Mouse (Mus musculus) forebrain, embryonic 11.5 days (tissue): ENCODE data around the gene Adcyap1. TPM values are rescaled to one million over a fixed set of nuclear protein-coding genes. Genes with fewer than 3 reads are reported as not detected.

Source experiments
- ATAC-seq: fragments of 200-750 bp; cut with Nextera tagmentation; replicated peaks from 2 replicates; pipeline ENCODE4 v1.8.0; 2017; ENCODE audit warnings: moderate TSS enrichment; ENCODE audit not compliant: low FRiP score
- DNase-seq: peaks from one replicate; pipeline ENCODE4 v3.0.0-alpha.2; 2017; ENCODE audit warnings: low spot score
- H3K27ac ChIP-seq: fragments of 300-500 bp; sonication (generic); 2 replicates; pipeline ENCODE4 v1.5.1; 2014; ENCODE audit warnings: low read depth, low read length
- H3K27me3 ChIP-seq: fragments of 300-500 bp; sonication (generic); 2 replicates; pipeline ENCODE4 v1.6.1; 2014; ENCODE audit warnings: mild to moderate bottlenecking, low read length, mixed read lengths; ENCODE audit not compliant: control insufficient read depth, insufficient read depth
- H3K36me3 ChIP-seq: fragments of 300-500 bp; sonication (generic); 2 replicates; pipeline ENCODE4 v1.6.1; 2014; ENCODE audit warnings: mild to moderate bottlenecking, low read length, moderate library complexity, mixed read lengths; ENCODE audit not compliant: control insufficient read depth, insufficient read depth
- H3K4me1 ChIP-seq: fragments of 300-500 bp; sonication (generic); replicated peaks from 2 replicates; pipeline ENCODE4 v1.6.1; 2014; ENCODE audit warnings: low read length, mixed read lengths; ENCODE audit not compliant: control insufficient read depth, insufficient read depth
- H3K4me2 ChIP-seq: fragments of 300-500 bp; sonication (generic); 2 replicates; pipeline ENCODE4 v1.6.1; 2014; ENCODE audit warnings: low read depth, mild to moderate bottlenecking, low read length, moderate library complexity, mixed read lengths; ENCODE audit not compliant: severe bottlenecking
- H3K4me3 ChIP-seq: fragments of 300-500 bp; sonication (generic); 2 replicates; pipeline ENCODE4 v1.5.1; 2014; ENCODE audit warnings: low read depth, low read length
- H3K9ac ChIP-seq: fragments of 300-500 bp; sonication (generic); 2 replicates; pipeline ENCODE4 v1.6.1; 2014; ENCODE audit warnings: low read length
- H3K9me3 ChIP-seq: fragments of 300-500 bp; sonication (generic); 2 replicates; pipeline ENCODE4 v1.6.1; 2016; ENCODE audit warnings: low read length, mixed read lengths; ENCODE audit not compliant: control insufficient read depth
- WGBS: fragments of 180-500 bp; shearing (Covaris S2); extraction: QIAGEN DNeasy Blood & Tissue Kit; methylation state at CpG from one replicate; pipeline ENCODE4 v1.1.7; 2014; 5-methylcytosine and 5-hydroxymethylcytosine counted together
- polyA plus RNA-seq: library from polyadenylated mRNA; unstranded; fragments of >200 nt; fragmentation: Nextera tagmentation; extraction: Ambion mirVana; gene quantifications from 2 replicates; pipeline ENCODE4 v1.2.1, GENCODE M21; 2014

Gene Adcyap1
- polyA plus RNA-seq, 1 experiment from 2014 or later: 8.1 TPM

DNA sequence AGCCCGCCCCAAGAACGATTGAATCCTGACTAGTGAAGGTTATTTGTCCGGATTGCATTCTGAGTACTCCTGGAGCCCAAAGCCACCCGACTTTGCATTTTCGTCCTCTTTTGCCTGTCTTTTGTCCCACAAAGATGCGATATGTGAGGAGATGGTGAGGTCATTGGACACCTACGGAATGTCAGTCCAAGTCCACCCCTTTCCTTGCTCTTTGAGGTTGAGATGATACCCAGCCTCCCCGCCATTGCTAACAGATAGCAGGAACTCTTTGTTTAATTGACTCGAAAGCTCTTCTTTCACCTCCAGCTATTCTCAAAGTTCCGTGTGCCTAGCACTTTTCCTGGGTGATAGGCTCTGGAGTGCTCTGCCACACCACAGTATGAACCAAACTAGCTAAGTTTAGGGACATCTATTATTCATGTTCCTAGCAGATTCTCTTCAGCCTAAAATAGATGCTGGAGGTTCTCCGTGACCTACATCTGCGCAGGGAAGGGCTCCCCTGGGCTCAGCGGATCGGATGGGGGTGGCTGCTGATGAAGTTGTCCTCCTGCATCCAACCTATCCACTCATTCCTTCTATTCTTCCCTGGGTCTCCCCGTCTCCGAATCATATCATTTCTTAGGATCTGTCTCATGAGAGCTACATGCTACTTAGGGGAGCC is 2.6 kb downstream of the Adcyap1 start:
- H3K9me3 ChIP-seq: no peaks in the 10 kb centered on the region
- DNase-seq (peak; percentile 52), ATAC-seq (no peak)
- peaks cover 43% of the 10 kb centered on the region for H3K27me3 ChIP-seq
- 3% methylated on average over 16 of the region's 16 CpGs for WGBS
- peak overlapping the region; percentile 56 for H3K4me2 ChIP-seq
- H3K4me3 ChIP-seq: peak overlapping the region; percentile 31
- H3K27ac ChIP-seq: no peak overlapping the region
- H3K9ac ChIP-seq: peak overlapping the region; percentile 41
- H3K4me1 ChIP-seq: peaks cover 20% of the 10 kb centered on the region
- H3K36me3 ChIP-seq: no peaks in the 10 kb centered on the region

DNA sequence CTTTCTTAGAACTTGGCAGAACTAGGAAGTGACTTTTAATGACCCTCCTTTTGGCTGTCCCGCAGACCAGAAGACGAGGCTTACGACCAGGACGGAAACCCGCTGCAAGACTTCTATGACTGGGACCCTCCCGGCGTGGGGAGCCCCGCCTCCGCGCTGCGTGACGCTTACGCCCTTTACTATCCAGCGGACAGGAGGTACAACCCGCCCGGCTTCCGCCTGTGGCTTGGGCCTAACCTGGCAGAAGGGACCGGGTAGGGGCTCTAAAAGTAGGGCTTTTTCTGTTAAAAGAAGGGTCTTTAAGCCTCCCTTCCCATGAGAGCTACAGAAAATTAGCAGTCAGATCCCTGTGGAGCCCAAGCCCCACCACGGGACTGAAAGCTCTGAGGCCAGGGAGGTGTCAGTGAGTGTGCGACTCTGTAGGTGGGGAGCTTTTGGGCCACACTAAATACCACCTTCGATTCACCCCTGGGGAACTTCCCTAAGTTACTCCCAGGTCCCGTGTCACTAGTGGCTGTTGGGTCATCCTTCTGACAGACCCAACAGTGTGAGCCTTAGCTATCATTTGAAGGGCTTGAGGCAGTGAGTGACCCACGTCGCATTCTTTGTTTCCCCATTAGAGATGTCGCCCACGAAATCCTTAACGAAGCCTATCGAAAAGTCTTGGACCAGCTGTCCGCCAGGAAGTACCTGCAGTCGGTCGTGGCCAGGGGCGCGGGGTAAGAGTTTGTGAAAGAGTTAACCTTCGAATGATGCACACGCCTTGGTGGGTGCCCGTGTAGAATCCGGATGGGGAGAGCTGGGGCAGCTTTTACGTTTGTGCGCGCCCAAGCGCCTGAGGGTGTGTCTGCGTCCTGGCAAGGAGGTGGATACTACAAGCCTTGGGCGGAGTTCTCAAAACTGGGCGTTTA is 3.6 kb downstream of the Adcyap1 start:
- H3K9ac ChIP-seq: peak overlapping the region; percentile 6; the same call in 1 of the 2 replicates
- peak; percentile 77 for DNase-seq
- under 1% methylated on average over 44 of the region's 44 CpGs for WGBS
- H3K4me1 ChIP-seq: peaks cover 20% of the 10 kb centered on the region
- peak overlapping the region; percentile 31 for H3K4me3 ChIP-seq
- H3K9me3 ChIP-seq: no peaks in the 10 kb centered on the region
- H3K36me3 ChIP-seq: no peaks in the 10 kb centered on the region
- ATAC-seq: peak; percentile 60
- peak overlapping the region; percentile 56 for H3K4me2 ChIP-seq
- H3K27ac ChIP-seq: no peak overlapping the region
- H3K27me3 ChIP-seq: peaks cover 43% of the 10 kb centered on the region

DNA sequence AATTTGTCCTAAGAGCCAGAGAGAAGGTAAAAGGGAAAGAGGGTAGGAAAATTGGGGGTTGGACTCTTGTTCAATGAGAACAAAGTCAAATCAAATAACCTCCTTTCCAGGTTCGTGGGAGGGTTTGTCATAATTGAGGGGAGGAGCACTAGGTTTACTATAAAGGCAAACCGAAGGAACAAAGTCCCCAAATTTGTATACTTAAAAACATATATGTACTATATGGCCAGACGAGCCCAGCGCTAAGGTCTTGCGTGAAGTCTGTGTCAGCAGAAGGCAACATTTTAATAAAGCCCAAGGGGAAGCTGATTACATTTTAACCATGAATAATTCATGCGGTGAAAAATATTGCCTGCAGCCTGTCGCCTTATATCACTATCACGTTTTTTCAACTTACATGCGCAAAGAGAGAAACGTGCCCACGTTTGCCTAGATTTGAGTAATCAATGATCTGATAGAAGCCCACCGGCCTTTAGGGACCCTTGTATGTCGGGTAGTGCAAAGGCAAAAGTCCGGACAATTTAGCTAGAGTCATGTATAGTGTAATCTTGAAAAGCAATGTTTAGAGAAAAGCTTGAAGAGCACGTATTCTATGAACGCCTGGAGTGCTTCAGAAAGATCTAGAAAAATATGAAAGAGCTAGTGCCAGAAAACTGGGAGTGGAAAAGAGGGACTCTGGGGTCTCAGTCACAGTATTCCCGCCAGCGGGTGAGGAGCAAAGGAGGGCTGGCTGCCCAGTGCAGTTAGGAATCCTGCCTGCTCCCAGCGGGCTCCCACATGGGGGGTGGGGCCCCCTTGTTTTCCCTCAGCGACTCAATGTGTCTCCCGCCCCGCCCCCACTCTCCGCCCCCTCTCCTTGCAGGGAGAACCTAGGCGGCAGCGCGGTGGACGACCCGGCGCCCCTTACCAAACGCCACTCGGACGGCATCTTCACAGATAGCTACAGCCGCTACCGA is 4.5 kb downstream of the Adcyap1 start:
- ATAC-seq (peak; percentile 64), DNase-seq (peak; percentile 80)
- WGBS: under 1% methylated on average over 34 of the region's 34 CpGs
- Histone ChIP-seq H3K27me3 (peaks cover 39% of the 10 kb centered on the region), H3K27ac (no peak overlapping the region), H3K4me1 (peaks cover 20% of the 10 kb centered on the region), H3K4me3 (peak overlapping the region; percentile 31), H3K9me3 (no peaks in the 10 kb centered on the region), H3K9ac (peak overlapping the region; percentile 14; the same call in 1 of the 2 replicates), H3K36me3 (no peaks in the 10 kb centered on the region), H3K4me2 (peak overlapping the region; percentile 56)

DNA sequence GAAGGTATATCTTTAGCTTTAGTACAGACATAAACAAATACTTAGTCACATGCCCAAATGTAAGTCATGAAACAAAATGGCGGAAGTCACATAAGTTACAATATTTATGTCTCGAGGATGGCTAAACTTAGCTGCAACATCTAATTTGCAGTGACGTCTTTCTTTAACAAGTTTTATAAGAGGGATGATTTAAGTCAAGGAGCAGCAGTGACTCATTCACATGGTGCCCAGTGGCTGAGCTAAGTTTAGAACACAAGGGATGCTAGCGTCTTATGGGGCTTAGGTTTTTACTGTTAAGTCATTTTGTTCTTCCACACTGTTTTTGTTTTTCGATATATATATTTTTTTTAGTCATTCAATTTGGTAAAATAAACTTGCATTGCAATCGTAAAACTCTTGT is 19.0 kb downstream of the Adcyap1 start:
- H3K4me2 ChIP-seq: no peak overlapping the region
- H3K36me3 ChIP-seq: no peaks in the 10 kb centered on the region
- no peak overlapping the region for H3K4me3 ChIP-seq
- no peaks in the 10 kb centered on the region for H3K27me3 ChIP-seq
- H3K27ac ChIP-seq: no peak overlapping the region
- H3K9ac ChIP-seq: no peak overlapping the region
- 91% methylated on average over 6 of the region's 6 CpGs for WGBS
- DNase-seq (no peak), ATAC-seq (no peak)
- no peaks in the 10 kb centered on the region for H3K4me1 ChIP-seq
- no peaks in the 10 kb centered on the region for H3K9me3 ChIP-seq

DNA sequence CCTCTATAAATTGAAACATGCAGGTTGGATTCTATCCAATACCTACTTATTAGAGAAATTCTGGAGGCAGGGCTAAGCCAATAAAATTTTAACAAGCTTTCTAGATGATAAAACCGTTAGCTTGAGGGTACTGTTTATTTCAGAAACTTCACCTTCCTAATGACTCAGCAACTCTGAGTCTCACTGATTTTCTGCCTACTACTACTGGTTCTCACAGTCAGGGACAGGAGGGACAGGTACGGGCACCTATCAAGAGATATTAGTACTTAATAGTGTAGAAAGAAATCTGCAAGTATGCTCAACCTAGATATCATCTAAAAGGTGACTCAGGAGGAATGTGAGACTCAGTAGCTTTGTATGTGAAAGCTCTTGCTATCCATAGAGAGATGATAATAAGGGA is 19.8 kb downstream of the Adcyap1 start:
- Histone ChIP-seq H3K36me3 (no peaks in the 10 kb centered on the region), H3K4me1 (no peaks in the 10 kb centered on the region), H3K9ac (no peak overlapping the region), H3K4me2 (no peak overlapping the region), H3K9me3 (no peaks in the 10 kb centered on the region), H3K4me3 (no peak overlapping the region), H3K27ac (no peak overlapping the region), H3K27me3 (no peaks in the 10 kb centered on the region)
- ATAC-seq (no peak), DNase-seq (no peak)
- WGBS: 89% methylated on average over 2 of the region's 2 CpGs

DNA sequence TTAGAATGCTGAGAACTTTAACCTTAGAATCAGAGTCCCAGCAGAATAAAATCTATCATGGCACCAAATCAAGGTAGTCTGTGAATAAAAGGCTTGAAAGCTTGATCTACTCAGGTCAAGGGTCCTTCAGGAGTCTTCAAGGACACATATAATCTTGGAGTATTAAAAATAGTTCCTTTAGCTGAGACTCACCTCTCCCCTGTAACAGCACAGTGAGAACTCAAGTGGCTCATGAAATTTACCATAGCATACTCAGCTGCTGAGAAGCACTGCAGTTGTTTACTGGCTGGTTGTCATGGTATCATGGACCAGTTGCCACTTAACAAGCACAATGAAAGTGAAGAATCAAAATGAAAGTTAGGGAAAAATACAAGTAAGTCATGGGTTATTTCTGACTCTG is 38.5 kb downstream of the Adcyap1 start:
- Histone ChIP-seq H3K9ac (no peak overlapping the region), H3K27me3 (no peaks in the 10 kb centered on the region), H3K9me3 (no peaks in the 10 kb centered on the region), H3K27ac (no peak overlapping the region), H3K4me1 (no peaks in the 10 kb centered on the region), H3K4me2 (no peak overlapping the region), H3K36me3 (no peaks in the 10 kb centered on the region), H3K4me3 (no peak overlapping the region)
- no peak for DNase-seq
- ATAC-seq: no peak
